Mouse (Mus musculus): ENCODE measurements around the gene Elavl1.

- peak; percentile 32; the same call in 1 of the 2 replicates for TF ChIP-seq POLR2A (IDR thresholded peaks at IDR 0.05; ENCODE audit: low read depth, low read length)
- no peak for TF ChIP-seq CTCF (IDR thresholded peaks at IDR 0.05; ENCODE audit: borderline replicate concordance, insufficient read depth, low read length)
Measured at GRCm38 (mm10) chr8:4256911-4257310, 68.3 kb downstream of the Elavl1 start.

Measured in embryonic fibroblast, embryonic 13.5 days (primary cell).